Mouse (Mus musculus): ENCODE data around the gene Tenm1. TPM values are rescaled to one million over a fixed set of nuclear protein-coding genes. Genes with fewer than 3 reads are reported as not detected.
A peak's percentile ranks its signal among the peaks of the same experiment; 100 is the strongest.

Tenm1 gene
- polyA plus RNA-seq, 1 experiment from 2014 or later, result 32.6 TPM

DNA sequence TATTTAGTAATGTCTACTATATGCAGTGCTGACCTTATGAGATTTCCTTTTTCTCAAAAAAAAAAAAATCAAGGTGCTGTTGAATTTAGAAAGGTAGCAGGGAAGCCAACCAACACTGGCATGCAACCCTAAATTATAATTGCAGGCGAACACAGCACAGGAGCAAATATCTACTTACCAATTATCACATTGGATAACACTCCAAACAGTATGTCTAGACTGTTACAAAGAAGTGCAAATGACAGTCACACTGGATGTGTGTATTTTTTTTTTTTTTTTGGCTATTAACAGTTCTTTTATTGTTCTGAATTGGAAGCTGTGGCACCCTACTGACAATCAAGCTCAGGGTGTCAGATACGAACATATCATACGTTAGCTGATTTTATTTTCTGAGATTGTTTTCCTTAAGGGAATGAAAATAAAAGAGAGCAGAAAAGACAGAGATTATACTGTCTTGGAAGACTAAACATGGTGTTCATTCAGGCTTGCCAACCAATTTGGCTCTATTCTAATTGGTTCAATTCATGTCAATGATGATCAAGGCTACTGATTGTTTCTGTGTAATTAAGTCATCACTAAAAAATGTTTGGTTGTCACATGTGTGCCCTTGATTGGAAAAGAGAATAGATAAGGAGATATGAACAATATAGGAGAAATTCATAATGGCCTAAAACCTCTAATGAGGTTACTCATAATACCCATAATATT lies 710.7 kb downstream of the Tenm1 start:
- H3K9me3 ChIP-seq, result no peaks in the 10 kb centered on the region
- no peaks in the 10 kb centered on the region for H3K4me1 ChIP-seq (replicated peaks)
- 74% methylated on average over 3 of the region's 3 CpGs for WGBS
- no peak overlapping the region for H3K4me3 ChIP-seq
- H3K27me3 ChIP-seq, result no peaks in the 10 kb centered on the region
- H3K4me2 ChIP-seq, result no peak overlapping the region
- H3K36me3 ChIP-seq, result no peaks in the 10 kb centered on the region
- no peak for ATAC-seq (ENCODE audit: low FRiP score, low read depth)
- no peak overlapping the region for H3K27ac ChIP-seq (replicated peaks)
- no peak overlapping the region for H3K9ac ChIP-seq

- no peaks in the 10 kb centered on the region for H3K27me3 ChIP-seq
- H3K4me2 ChIP-seq, result no peak overlapping the region
- H3K36me3 ChIP-seq, result no peaks in the 10 kb centered on the region
- H3K4me1 ChIP-seq (replicated peaks), result no peaks in the 10 kb centered on the region
- no peak for ATAC-seq (ENCODE audit: low FRiP score, low read depth)
- no peak overlapping the region for H3K27ac ChIP-seq (replicated peaks)
- no peak overlapping the region for H3K9ac ChIP-seq
- WGBS, result 65% methylated on average over 3 of the region's 3 CpGs
- H3K4me3 ChIP-seq, result no peak overlapping the region
- H3K9me3 ChIP-seq, result no peaks in the 10 kb centered on the region
Measured at GRCm38 (mm10) chrX:42700291-42700690, 728.6 kb downstream of the Tenm1 start.

GRCm38 (mm10) chrX:42647131-42647530 lies 781.8 kb downstream of the Tenm1 start:
- no peak overlapping the region for H3K9ac ChIP-seq
- no peak overlapping the region for H3K4me3 ChIP-seq
- no peaks in the 10 kb centered on the region for H3K4me1 ChIP-seq (replicated peaks)
- ATAC-seq (ENCODE audit: low FRiP score, low read depth), result no peak
- H3K9me3 ChIP-seq, result no peaks in the 10 kb centered on the region
- 45% methylated on average over 3 of the region's 3 CpGs for WGBS
- H3K36me3 ChIP-seq, result no peaks in the 10 kb centered on the region
- H3K4me2 ChIP-seq, result no peak overlapping the region
- H3K27me3 ChIP-seq, result no peaks in the 10 kb centered on the region
- no peak overlapping the region for H3K27ac ChIP-seq (replicated peaks)

- WGBS, result 47% methylated on average over 2 of the region's 2 CpGs
- Histone ChIP-seq H3K4me1 (replicated peaks) (no peaks in the 10 kb centered on the region), H3K4me3 (no peak overlapping the region), H3K27me3 (no peaks in the 10 kb centered on the region), H3K9ac (no peak overlapping the region), H3K4me2 (no peak overlapping the region), H3K9me3 (no peaks in the 10 kb centered on the region), H3K27ac (replicated peaks) (no peak overlapping the region), H3K36me3 (no peaks in the 10 kb centered on the region)
- no peak for ATAC-seq (ENCODE audit: low FRiP score, low read depth)
Measured at GRCm38 (mm10) chrX:42580521-42580920, 848.4 kb downstream of the Tenm1 start.

DNA sequence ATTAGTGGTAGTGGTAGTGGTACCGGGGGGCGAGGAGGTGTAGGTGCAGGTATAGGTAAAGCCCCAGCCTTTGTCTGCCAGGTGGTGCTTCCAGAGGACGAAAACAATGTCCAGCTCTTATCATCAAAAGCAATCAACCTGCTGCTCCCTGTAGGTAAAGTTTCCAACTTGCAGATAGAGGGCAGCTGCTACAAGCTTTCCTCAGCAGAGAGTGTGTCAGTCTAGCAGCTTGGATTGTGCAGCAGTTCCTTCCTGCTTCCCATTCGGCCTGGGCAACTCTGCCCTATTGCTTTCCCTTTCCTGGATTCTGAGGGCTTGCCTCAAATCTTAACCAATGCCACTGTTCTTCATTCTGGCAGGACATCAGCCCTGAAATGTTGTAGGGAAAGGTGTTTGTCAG lies 870.2 kb downstream of the Tenm1 start:
- no peaks in the 10 kb centered on the region for H3K36me3 ChIP-seq
- H3K9me3 ChIP-seq, result no peaks in the 10 kb centered on the region
- no peak overlapping the region for H3K27ac ChIP-seq (replicated peaks)
- WGBS, result 72% methylated on average over 4 of the region's 4 CpGs
- no peaks in the 10 kb centered on the region for H3K4me1 ChIP-seq (replicated peaks)
- H3K4me2 ChIP-seq, result no peak overlapping the region
- no peak for ATAC-seq (ENCODE audit: low FRiP score, low read depth)
- H3K27me3 ChIP-seq, result no peaks in the 10 kb centered on the region
- no peak overlapping the region for H3K4me3 ChIP-seq
- H3K9ac ChIP-seq, result no peak overlapping the region

DNA sequence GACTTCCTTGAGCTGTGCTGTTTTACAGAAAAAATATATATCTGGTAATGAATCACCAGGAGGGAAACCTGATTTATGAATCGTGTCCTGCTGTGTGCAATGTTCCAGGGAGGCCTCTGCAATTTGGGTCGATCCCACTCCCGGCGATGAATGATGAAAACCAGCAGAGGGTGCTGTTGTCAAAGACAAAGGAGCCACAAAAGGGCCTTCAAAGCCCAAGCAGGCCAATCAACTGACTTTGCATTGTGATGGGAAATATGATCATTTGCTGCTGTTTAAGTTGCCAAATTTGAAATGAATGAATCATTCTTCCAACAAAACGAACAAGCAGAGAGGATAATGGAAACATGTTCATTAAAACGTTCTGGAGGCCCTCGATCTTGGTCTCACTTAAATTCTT lies 871.6 kb downstream of the Tenm1 start:
- Histone ChIP-seq H3K9ac (no peak overlapping the region), H3K9me3 (no peaks in the 10 kb centered on the region), H3K4me2 (no peak overlapping the region), H3K27ac (replicated peaks) (no peak overlapping the region), H3K36me3 (no peaks in the 10 kb centered on the region), H3K27me3 (no peaks in the 10 kb centered on the region), H3K4me3 (no peak overlapping the region), H3K4me1 (replicated peaks) (no peaks in the 10 kb centered on the region)
- no peak for ATAC-seq (ENCODE audit: low FRiP score, low read depth)
- 33% methylated on average over 7 of the region's 7 CpGs for WGBS

DNA sequence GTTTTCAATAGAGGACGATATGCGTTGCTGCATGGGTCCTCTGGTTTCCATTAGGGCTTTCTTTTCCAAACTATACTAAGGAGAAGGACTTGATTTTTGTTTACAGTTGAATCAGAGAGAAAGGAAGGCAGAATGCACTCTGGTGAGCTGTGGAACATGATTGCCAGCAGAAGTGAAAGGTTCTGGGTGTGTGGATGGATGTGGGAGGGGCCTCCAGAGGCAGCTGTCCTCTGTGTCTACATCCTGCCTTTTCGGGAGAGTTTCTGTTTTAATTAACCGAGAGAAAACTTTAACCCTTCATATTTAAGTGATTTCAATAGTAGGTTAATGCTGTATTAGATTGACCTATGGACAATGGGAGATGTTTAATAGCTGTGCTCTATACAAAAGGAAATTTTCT lies 880.4 kb downstream of the Tenm1 start:
- Histone ChIP-seq H3K9ac (no peak overlapping the region), H3K4me1 (replicated peaks) (no peaks in the 10 kb centered on the region), H3K4me3 (no peak overlapping the region), H3K9me3 (no peaks in the 10 kb centered on the region), H3K27me3 (no peaks in the 10 kb centered on the region), H3K36me3 (no peaks in the 10 kb centered on the region), H3K27ac (replicated peaks) (no peak overlapping the region), H3K4me2 (no peak overlapping the region)
- ATAC-seq (ENCODE audit: low FRiP score, low read depth), result no peak
- 70% methylated on average over 4 of the region's 4 CpGs for WGBS

GRCm38 (mm10) chrX:42545076-42545475 lies 883.9 kb downstream of the Tenm1 start:
- WGBS, result 84% methylated on average over 1 of the region's 1 CpGs
- no peaks in the 10 kb centered on the region for H3K36me3 ChIP-seq
- no peak overlapping the region for H3K9ac ChIP-seq
- H3K9me3 ChIP-seq, result no peaks in the 10 kb centered on the region
- H3K4me2 ChIP-seq, result no peak overlapping the region
- H3K27me3 ChIP-seq, result no peaks in the 10 kb centered on the region
- no peak overlapping the region for H3K27ac ChIP-seq (replicated peaks)
- no peak overlapping the region for H3K4me3 ChIP-seq
- no peaks in the 10 kb centered on the region for H3K4me1 ChIP-seq (replicated peaks)
- ATAC-seq (ENCODE audit: low FRiP score, low read depth), result no peak

DNA sequence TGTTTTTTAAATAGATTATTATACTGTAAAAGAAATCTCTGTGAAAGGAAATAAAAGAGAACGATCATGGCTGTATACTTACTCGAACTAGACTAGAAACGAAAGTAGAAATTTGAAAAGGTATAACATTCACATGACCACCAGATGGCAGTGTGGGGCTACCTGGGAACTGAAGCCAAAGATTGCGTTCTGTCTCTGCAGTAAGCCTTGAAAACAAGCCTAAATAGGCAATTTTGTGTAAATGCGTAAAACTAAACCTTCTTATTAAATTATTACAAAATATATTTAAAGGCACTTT lies 888.2 kb downstream of the Tenm1 start:
- 21% methylated on average over 5 of the region's 5 CpGs for WGBS
- Histone ChIP-seq H3K27ac (replicated peaks) (no peak overlapping the region), H3K4me1 (replicated peaks) (no peaks in the 10 kb centered on the region), H3K4me2 (peak overlapping the region; percentile 37), H3K27me3 (no peaks in the 10 kb centered on the region), H3K9me3 (no peaks in the 10 kb centered on the region), H3K9ac (no peak overlapping the region), H3K36me3 (no peaks in the 10 kb centered on the region), H3K4me3 (no peak overlapping the region)
- no peak for ATAC-seq (ENCODE audit: low FRiP score, low read depth)

DNA sequence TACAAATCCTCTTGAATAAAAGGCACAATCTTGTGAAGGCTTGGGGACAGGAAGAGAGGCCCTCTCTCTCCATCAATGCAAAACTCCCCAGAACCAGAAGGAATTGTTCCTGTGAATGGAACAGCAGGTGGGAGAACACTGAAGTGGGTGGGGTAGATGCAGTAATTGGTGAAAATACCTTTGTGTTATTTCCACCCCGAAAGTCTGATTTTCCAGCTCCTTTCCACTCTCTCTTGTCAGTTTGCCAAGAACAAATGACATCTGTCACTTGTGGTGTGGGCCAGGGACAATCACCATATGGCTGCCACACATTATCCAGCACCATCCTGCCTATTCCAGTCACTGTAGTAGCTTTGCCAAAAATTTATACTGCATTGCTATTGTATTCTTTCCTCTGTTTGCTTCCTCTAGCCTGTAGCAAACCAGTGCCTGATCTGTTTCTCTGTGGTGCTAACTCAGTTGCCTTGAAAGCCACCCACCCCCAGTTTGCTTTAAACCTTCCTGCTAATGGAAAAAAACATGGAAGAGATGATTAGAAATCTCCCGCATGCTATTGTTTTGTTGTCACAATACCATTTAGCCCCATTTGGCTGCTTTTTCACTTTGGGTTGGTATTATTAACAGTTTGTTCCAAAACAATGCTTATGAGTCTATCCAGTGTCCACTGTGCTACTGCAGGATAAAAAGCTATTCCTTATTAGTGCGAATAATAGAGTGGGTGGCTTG lies 888.7 kb downstream of the Tenm1 start:
- no peaks in the 10 kb centered on the region for H3K36me3 ChIP-seq
- H3K4me2 ChIP-seq, result peak overlapping the region; percentile 37
- 30% methylated on average over 3 of the region's 3 CpGs for whole genome bisulfite sequencing
- no peaks in the 10 kb centered on the region for H3K4me1 ChIP-seq (replicated peaks)
- no peak overlapping the region for H3K9ac ChIP-seq
- H3K9me3 ChIP-seq, result no peaks in the 10 kb centered on the region
- H3K27me3 ChIP-seq, result no peaks in the 10 kb centered on the region
- no peak overlapping the region for H3K4me3 ChIP-seq
- H3K27ac ChIP-seq (replicated peaks), result peak overlapping the region; percentile 59; the same call in 1 of the 2 replicates
- ATAC-seq (ENCODE audit: low FRiP score, low read depth), result peak; percentile 71; the same call in 1 of the 2 replicates

DNA sequence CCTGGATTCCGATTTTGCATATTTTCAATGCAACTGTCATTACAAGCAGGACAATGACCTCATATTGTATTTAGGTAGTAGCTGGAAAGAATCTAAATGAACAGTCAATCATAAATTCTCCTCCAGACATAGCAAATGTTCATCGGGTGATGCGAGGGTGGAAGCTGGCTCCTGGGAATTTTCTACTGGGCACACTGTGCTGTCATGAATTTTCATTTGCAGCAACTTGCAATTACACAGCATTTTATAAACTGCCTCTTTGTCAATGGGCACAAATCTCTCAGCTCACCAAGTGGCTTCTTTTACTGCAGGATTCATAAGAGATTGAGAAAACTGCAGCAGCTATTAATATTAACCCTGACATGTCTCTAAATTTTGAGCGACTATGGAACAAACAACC lies 898.2 kb downstream of the Tenm1 start:
- H3K36me3 ChIP-seq, result no peaks in the 10 kb centered on the region
- H3K4me2 ChIP-seq, result no peak overlapping the region
- no peak overlapping the region for H3K9ac ChIP-seq
- no peaks in the 10 kb centered on the region for H3K4me1 ChIP-seq (replicated peaks)
- no peaks in the 10 kb centered on the region for H3K9me3 ChIP-seq
- no peaks in the 10 kb centered on the region for H3K27me3 ChIP-seq
- H3K27ac ChIP-seq (replicated peaks), result no peak overlapping the region
- ATAC-seq (ENCODE audit: low FRiP score, low read depth), result no peak
- 56% methylated on average over 4 of the region's 4 CpGs for WGBS
- H3K4me3 ChIP-seq, result no peak overlapping the region

DNA sequence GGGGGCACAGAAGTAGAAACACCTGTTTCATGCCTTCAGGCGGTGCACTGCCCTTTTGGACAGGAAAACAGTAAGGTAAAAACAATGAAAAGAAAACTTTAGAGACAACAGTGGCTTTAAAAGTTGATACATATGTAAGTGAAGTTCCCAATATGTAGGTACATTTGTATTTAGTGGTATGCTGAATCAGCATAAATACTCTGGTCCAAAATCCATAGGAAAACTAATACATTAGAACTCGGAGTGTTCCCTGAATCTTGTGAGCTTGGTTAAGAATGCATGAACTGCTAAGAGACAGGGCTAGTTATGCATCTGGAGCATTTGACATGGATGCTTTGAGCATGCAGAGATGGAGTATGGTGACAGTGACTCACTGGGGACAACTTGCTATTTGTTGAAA lies 906.1 kb downstream of the Tenm1 start:
- Histone ChIP-seq H3K27me3 (no peaks in the 10 kb centered on the region), H3K4me2 (no peak overlapping the region), H3K4me1 (replicated peaks) (no peaks in the 10 kb centered on the region), H3K27ac (replicated peaks) (no peak overlapping the region), H3K9me3 (no peaks in the 10 kb centered on the region), H3K4me3 (no peak overlapping the region), H3K9ac (no peak overlapping the region), H3K36me3 (no peaks in the 10 kb centered on the region)
- WGBS, result 87% methylated on average over 2 of the region's 2 CpGs
- no peak for ATAC-seq (ENCODE audit: low FRiP score, low read depth)

DNA sequence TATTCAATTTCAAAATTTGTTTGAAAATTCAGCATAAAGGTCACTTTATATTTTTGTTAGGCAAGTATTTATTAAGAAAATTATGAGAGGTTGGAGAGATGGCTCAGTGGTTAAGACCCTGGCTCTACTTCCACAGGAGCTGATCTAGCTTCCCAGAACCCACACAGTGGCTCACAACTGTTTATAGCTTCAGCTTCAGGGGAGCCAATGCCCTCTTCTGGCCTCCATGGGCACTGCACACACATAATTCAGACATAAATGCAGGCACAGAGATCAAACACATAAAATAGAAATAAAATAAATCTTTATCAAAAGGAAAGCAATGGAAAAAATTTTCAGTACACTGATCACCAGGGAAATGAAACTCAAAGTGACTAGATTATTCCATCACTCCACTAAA lies 916.4 kb downstream of the Tenm1 start:
- no peaks in the 10 kb centered on the region for H3K36me3 ChIP-seq
- H3K4me2 ChIP-seq, result no peak overlapping the region
- H3K27me3 ChIP-seq, result no peaks in the 10 kb centered on the region
- no peak overlapping the region for H3K4me3 ChIP-seq
- H3K27ac ChIP-seq (replicated peaks), result no peak overlapping the region
- H3K4me1 ChIP-seq (replicated peaks), result no peaks in the 10 kb centered on the region
- no peak overlapping the region for H3K9ac ChIP-seq
- no peak for ATAC-seq (ENCODE audit: low FRiP score, low read depth)
- no peaks in the 10 kb centered on the region for H3K9me3 ChIP-seq

All from hindbrain, embryonic 15.5 days (tissue).